Mouse (Mus musculus): ENCODE data around the gene Alk. TPM values are rescaled to one million over a fixed set of nuclear protein-coding genes. Genes with fewer than 3 reads are reported as not detected.

The Alk gene
- total RNA-seq, 2 experiments from 2014 or later, result 5.4 to 6.7 TPM

GRCm38 (mm10) chr17:72180200-72180599 is 424.2 kb downstream of the Alk start:
- no peak for TF ChIP-seq CTCF (conservative IDR thresholded peaks at IDR 0.05)
- no peak overlapping the region for H3K27ac ChIP-seq
- H3K4me3 ChIP-seq, result no peak overlapping the region
- no peak for DNase-seq (ENCODE audit: low spot score in 2 of 2)

- DNase-seq (ENCODE audit: low spot score in 2 of 2), result no peak
- Histone ChIP-seq H3K27ac (no peak overlapping the region), H3K4me3 (no peak overlapping the region)
- TF ChIP-seq CTCF (conservative IDR thresholded peaks at IDR 0.05), result no peak
Observed at GRCm38 (mm10) chr17:72179722-72180140, 424.7 kb downstream of the Alk start.

- DNase-seq (ENCODE audit: low spot score in 2 of 2), result peak in 1 of 2 experiments; percentile 47
- no peak for TF ChIP-seq CTCF (conservative IDR thresholded peaks at IDR 0.05)
- no peak overlapping the region for H3K4me3 ChIP-seq
- H3K27ac ChIP-seq, result no peak overlapping the region
Observed at GRCm38 (mm10) chr17:72173778-72174177, 430.6 kb downstream of the Alk start.

GRCm38 (mm10) chr17:72168152-72168551 is 436.3 kb downstream of the Alk start:
- no peak for DNase-seq (ENCODE audit: low spot score in 2 of 2)
- Histone ChIP-seq H3K27ac (no peak overlapping the region), H3K4me3 (no peak overlapping the region)
- TF ChIP-seq CTCF (conservative IDR thresholded peaks at IDR 0.05), result no peak

GRCm38 (mm10) chr17:72158857-72159385 is 445.5 kb downstream of the Alk start:
- Histone ChIP-seq H3K27ac (no peak overlapping the region), H3K4me3 (no peak overlapping the region)
- no peak for TF ChIP-seq CTCF (conservative IDR thresholded peaks at IDR 0.05)
- no peak for DNase-seq (ENCODE audit: low spot score in 2 of 2)

GRCm38 (mm10) chr17:72157830-72158629 is 446.4 kb downstream of the Alk start:
- TF ChIP-seq CTCF (conservative IDR thresholded peaks at IDR 0.05), result no peak
- no peak for DNase-seq (ENCODE audit: low spot score in 2 of 2)
- Histone ChIP-seq H3K27ac (no peak overlapping the region), H3K4me3 (no peak overlapping the region)

- DNase-seq (ENCODE audit: low spot score in 2 of 2), result no peak
Observed at GRCm38 (mm10) chr17:72153038-72153437, 451.4 kb downstream of the Alk start.

GRCm38 (mm10) chr17:72144946-72145598 is 459.4 kb downstream of the Alk start:
- Histone ChIP-seq H3K4me3 (no peak overlapping the region), H3K27ac (no peak overlapping the region)
- no peak for DNase-seq (ENCODE audit: low spot score in 2 of 2)
- no peak for TF ChIP-seq CTCF (conservative IDR thresholded peaks at IDR 0.05)

More at GRCm38 (mm10) chr17:72153038-72153437, 451.4 kb downstream of the Alk start:
- H3K27ac ChIP-seq, result no peak overlapping the region
- no peak overlapping the region for H3K4me3 ChIP-seq
- no peak for TF ChIP-seq CTCF (conservative IDR thresholded peaks at IDR 0.05)

GRCm38 (mm10) chr17:72144461-72144860 is 460.0 kb downstream of the Alk start:
- H3K27ac ChIP-seq, result no peak overlapping the region
- TF ChIP-seq CTCF (conservative IDR thresholded peaks at IDR 0.05), result no peak
- DNase-seq (ENCODE audit: low spot score in 2 of 2), result no peak
- H3K4me3 ChIP-seq, result no peak overlapping the region

- TF ChIP-seq CTCF (conservative IDR thresholded peaks at IDR 0.05), result no peak
- Histone ChIP-seq H3K27ac (no peak overlapping the region), H3K4me3 (no peak overlapping the region)
- DNase-seq (ENCODE audit: low spot score in 2 of 2), result no peak
Observed at GRCm38 (mm10) chr17:72132140-72132911, 472.1 kb downstream of the Alk start.

GRCm38 (mm10) chr17:72121660-72122059 is 482.8 kb downstream of the Alk start:
- no peak for DNase-seq (ENCODE audit: low spot score in 2 of 2)
- no peak for TF ChIP-seq CTCF (conservative IDR thresholded peaks at IDR 0.05)
- Histone ChIP-seq H3K4me3 (no peak overlapping the region), H3K27ac (no peak overlapping the region)

- Histone ChIP-seq H3K4me3 (no peak overlapping the region), H3K27ac (no peak overlapping the region)
- no peak for DNase-seq (ENCODE audit: low spot score in 2 of 2)
- TF ChIP-seq CTCF (conservative IDR thresholded peaks at IDR 0.05), result no peak
Observed at GRCm38 (mm10) chr17:72120278-72120677, 484.1 kb downstream of the Alk start.

GRCm38 (mm10) chr17:72118376-72118775 is 486.1 kb downstream of the Alk start:
- DNase-seq (ENCODE audit: low spot score in 2 of 2), result no peak
- H3K27ac ChIP-seq, result no peak overlapping the region
- no peak for TF ChIP-seq CTCF (conservative IDR thresholded peaks at IDR 0.05)
- no peak overlapping the region for H3K4me3 ChIP-seq
